Mouse (Mus musculus): ENCODE data around the gene Gfpt1.

The Gfpt1 gene

DNA sequence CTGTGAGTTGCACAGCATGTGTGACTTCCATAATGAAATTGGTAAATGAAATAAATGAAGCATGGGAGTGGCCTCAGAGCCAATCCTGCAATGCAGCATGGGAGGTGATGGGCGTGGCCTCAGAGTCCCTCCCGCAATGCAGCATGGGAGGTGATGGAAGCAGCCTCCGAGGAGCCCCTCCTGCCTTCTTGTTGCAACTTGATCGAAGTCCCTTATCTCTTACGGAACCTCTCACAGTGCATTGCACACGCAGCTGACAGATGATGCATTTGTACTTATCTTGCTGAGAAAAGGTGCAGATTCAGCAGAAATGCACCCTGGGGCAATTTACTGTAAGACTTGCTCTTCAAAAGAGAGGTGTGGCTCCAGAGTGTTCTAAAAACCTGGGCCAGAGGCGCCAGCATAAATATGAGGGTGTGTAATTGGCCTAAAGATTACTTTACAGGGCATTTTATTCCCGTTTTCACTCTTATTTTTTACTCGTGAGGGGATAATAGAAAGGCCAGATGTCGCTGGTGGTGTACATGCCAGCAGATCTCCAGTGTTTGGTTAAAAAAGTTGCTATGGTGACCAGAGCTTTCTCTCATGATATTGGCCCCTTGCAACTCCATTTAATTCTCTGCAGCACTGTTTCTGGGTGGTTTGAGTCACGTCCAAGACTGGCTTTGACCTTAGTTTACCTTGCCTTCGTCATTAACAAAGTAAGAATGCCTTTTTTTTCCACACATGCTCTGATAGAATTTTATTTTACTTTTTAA, 97.3 kb downstream of the Gfpt1 start:
- DNase-seq (ENCODE audit: low spot score) = no peak

Data from testis, postnatal 14 days (tissue).